Mouse (Mus musculus) left cerebral cortex, adult 2 months (tissue): ENCODE results near the gene 1110017D15Rik. TPM values are rescaled to one million over a fixed set of nuclear protein-coding genes. Genes with fewer than 3 reads are reported as not detected.
A peak's percentile ranks its signal among the peaks of the same experiment; 100 is the strongest.

Experiments used
- DNase-seq, 2 experiments: peaks; one replicate each; pipeline ENCODE4 v3.0.0; 2021 to 2022; ENCODE audit warnings: low spot score in 2 of 2, mixed read lengths in 1 of 2; ENCODE audit errors: extremely low spot score in 1 of 2
- H3K27ac ChIP-seq: fragments of 200-600 bp; 2 replicates; pipeline ENCODE4 v1.8.1; 2022
- H3K4me3 ChIP-seq: fragments of 200-600 bp; 2 replicates; pipeline ENCODE4 v1.8.1; 2022
- CTCF ChIP-seq: fragments of 200-600 bp; IDR thresholded peaks from 2 replicates; pipeline ENCODE4 v1.8.1; 2022; ENCODE audit warnings: antibody characterized with exemption, mild to moderate bottlenecking, moderate library complexity
- intact Hi-C: fragments of 180-260 bp; cut with DNase I; formaldehyde crosslinking; loops from one replicate; pipeline ENCODE4 v1.15.1; 2025
- total RNA-seq, 2 experiments: library from RNA; stranded (reverse); gene quantifications; 2 replicates each; pipeline ENCODE4 v1.2.3; 2021

1110017D15Rik gene
- total RNA-seq, 2 experiments from 2014 or later = 5.2 to 6.1 TPM

DNA sequence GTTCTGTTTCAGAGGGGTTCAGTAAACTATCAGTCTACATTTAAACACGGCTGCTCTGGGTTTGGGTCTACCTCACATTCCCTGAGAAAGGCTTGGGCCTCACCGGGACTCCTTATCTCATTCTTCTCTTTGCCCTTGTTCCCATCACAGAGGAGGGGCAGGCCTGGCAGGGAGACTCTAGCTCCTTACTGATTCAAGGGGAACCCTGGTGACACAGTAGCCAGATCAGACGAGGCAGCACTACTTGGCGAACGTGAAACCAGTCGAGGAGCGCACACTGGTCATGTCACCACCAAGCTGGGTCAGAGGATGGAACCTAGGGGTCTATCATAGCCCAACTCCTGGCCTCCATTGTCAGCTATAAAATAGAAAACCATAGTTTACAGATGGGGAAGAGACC is 9.1 kb downstream of the 1110017D15Rik start:
- Histone ChIP-seq H3K4me3 (no peak overlapping the region), H3K27ac (no peak overlapping the region)
- TF ChIP-seq CTCF = no peak
- no peak for DNase-seq
- intact Hi-C loops = no loop called here

DNA sequence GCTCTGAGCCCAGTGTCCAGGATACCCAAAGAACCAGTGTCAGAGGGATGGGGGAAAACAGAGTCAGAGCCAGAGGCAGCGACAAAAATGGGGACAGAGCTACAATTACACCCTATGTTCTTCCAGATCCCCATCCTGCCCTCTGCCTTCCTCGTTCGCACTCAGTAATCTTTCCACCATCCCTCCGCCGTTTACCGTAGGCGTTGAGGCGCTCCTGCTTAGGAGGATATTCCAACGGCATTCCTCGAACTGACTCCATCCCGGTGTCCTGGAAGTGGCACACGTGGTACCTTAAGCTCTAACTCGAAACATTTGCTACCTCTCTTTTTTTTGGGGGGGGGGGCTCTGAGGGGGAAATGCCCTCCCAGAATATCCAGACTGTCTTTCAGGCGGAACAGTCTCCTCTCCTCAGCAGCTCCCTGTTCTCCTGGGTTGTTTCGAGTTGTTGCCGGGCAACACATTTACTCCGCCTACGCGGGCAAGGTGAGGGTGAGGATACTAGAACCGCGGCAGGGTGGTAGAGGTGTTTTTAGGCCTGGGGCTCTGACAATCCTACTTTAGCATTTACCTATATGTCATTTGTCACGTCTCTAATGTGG is 9.7 kb downstream of the 1110017D15Rik start:
- no peak for TF ChIP-seq CTCF
- intact Hi-C loops = no loop called here
- Histone ChIP-seq H3K4me3 (peak overlapping the region; percentile 52), H3K27ac (peak overlapping the region; percentile 65)
- DNase-seq = no peak

DNA sequence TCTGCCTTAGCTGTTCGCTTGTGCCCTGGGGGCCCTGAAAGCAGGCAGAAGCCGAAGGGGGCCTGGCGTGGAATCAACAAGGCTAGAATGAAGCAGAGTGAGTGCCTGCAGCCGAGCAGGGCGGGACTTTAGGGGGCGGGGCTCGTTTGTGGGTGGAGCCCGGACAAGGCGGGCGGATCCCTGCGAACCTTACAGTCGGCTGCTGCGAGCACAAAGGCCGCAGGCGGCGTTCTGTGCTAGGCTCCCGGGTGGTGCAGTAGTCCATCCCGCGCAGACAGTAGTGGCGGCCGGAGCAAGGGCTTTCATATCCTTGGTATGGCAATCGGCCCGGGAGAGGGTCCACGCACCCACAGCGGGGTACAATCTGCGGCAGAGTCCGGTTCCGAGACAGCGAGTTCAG is 10.2 kb downstream of the 1110017D15Rik start:
- Histone ChIP-seq H3K4me3 (peak overlapping the region; percentile 52), H3K27ac (peak overlapping the region; percentile 65)
- intact Hi-C loops = loop anchor here (1.0 kb wide), 1 partner anchor 39 kb away; no protein-coding TSS in a partner anchor
- peak; percentile 82 to 86 for DNase-seq
- TF ChIP-seq CTCF = peak; percentile 14

DNA sequence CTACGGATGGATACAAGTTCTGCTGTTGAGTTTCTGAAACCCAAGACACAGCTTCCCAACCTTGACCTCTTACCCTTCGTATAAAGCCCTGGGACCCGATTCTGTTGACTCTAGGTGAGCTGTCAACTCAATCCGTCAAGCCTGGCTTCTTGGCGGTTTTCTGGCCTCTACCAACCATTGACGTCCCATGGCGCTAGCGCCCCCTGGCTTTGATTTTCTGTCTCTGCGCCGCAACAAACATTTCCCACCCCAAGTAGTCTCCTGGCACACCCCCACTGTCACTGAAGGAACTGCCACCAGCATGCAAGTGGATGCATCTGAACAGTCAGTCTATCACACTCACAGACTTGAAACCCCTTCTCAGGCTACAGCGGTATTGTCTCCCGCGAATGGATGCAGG is 11.0 kb downstream of the 1110017D15Rik start:
- peak; percentile 63 for TF ChIP-seq CTCF
- Histone ChIP-seq H3K27ac (peak overlapping the region; percentile 65; the same call in 1 of the 2 replicates), H3K4me3 (peak overlapping the region; percentile 52; the same call in 1 of the 2 replicates)
- intact Hi-C loops = loop anchor here (1.0 kb wide), 1 partner anchor 38 kb away; no protein-coding TSS in a partner anchor
- peak in 1 of 2 experiments; percentile 55 for DNase-seq

DNA sequence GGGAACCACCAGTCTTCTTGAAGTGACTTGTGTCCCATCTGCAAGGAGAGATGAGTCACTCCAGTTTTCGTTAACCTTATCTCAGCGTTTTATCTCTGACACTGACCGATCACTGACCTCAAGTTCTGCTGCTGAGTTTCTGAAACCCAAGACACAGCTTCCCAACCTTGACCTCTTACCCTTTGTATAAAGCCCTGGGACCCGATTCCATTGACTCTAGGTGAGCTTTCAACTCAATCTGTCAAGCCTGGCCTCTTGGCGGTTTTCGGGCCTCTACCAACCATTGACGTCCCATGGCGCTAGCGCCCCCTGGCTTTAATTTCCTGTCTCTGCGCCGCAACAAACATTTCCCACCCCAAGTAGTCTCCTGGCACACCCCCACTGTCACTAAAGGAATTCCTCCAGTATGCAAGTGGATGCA is 12.0 kb downstream of the 1110017D15Rik start:
- no peak overlapping the region for H3K27ac ChIP-seq
- TF ChIP-seq CTCF = peak; percentile 36
- intact Hi-C loops = no loop called here
- no peak for DNase-seq
- H3K4me3 ChIP-seq = no peak overlapping the region

DNA sequence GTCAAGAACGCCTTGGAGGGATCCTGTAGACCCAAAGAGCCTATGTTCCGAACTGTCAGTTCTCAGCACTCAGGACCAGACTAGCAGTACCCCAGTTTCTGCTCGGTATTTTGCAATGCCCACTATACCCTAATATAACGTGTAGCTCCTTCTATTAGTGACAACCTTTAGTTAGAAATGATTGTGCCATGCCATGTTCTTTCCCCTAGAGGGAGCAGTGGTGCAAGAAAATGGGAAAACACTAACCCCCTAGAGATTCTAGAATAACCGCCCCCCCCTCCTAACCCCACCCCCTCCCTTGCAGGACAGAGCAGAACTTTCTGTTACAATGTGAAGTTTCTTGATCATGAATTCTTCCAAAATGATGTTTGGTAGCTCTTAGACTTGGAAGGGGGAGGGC is 12.8 kb downstream of the 1110017D15Rik start:
- no peak overlapping the region for H3K27ac ChIP-seq
- intact Hi-C loops = no loop called here
- H3K4me3 ChIP-seq = no peak overlapping the region
- TF ChIP-seq CTCF = peak; percentile 43
- DNase-seq = no peak

DNA sequence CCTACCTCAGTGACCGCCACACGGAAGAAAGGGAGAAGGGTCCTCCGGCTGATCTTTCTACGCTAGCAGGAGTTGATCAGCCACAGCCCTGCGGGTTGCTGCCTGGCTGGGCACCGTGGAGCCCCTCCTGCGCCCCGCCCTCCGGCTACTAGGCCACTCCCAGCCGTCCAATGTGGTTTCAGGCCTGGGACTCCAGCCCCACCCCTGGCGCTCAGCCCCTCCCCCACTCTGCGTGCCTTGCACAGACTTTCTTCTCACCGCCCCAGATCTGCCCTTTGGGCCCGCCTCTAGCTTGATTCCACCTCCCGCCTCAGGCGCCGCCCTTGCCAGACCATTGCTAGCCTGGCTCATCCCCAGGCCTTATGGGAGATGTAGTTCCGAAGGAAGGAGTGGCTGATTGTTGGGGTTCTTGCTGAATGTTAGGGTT is 14.1 kb downstream of the 1110017D15Rik start, which contains the start of gene AI464131:
TSS of gene AI464131 (minus strand) at position 91 of the 427 bp plus-strand sequence.
- intact Hi-C loops = no loop called here
- DNase-seq = peak; percentile 90 to 93

DNA sequence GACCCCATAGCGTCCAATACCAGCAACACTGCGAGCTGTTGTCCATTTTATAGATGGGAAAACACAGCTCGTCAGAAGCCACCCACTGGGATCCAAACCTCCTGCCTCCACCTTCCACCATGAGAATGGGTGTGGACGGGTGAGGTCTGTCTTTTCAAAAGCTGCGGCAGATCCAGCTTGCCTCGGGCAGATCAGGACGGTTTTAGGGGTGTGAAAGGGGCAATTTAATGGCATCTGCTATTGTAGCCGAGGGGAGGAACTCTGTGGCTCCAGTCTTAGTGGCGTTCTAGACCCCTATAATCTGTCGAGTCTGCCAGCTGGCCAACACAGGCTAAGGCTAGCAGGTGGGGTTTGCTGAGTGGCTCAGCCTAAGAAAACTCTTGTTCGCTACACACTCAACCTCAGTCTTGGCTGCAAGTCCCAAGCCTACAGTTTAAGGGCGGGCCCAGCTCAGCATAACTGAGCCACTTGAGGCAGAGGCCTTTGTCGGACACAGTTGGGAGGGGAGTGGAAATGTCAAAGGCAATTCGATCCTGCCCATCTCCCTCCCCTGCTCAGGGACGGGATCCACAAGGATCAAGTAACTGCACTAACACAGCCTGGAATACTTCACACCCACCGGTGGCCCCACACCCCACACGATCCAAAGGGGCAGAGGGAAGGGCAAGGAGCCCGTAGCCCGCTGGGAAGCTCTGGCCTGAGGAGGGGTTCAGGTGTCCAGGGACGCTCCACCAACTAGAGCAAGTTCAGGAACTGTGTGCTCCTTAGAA is 14.8 kb downstream of the 1110017D15Rik start:
- Histone ChIP-seq H3K4me3 (peak overlapping the region; percentile 52), H3K27ac (peak overlapping the region; percentile 33; the same call in 1 of the 2 replicates)
- intact Hi-C loops = no loop called here
- TF ChIP-seq CTCF = no peak
- DNase-seq = no peak

More for the DNA sequence above, 14.1 kb downstream of the 1110017D15Rik start, which contains the start of gene AI464131:
- Histone ChIP-seq H3K4me3 (peak within 1 kb of the TSS; percentile 52), H3K27ac (peak within 1 kb of the TSS; percentile 33; the same call in 1 of the 2 replicates)
- TF ChIP-seq CTCF = no peak; the same call in 1 of the 2 replicates

DNA sequence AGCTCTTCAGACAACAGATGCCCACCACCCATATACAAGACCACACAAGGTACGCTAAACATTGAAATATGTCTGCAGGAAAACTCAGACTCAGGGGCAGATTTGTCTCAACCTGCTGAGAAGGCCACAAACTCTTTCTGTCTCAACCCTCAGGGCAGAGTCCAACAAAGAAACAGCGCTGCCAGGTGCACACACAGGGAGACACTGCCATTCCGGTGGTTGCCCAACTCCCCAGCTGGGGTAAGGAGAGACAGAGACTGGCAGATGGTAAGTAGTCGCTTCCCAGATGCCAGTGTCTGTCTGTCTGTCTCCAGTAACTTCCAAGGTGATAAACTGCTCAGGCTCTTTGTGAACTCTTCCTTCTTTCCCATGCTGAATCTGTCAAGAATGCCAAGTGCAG is 16.3 kb downstream of the 1110017D15Rik start:
- Histone ChIP-seq H3K4me3 (no peak overlapping the region), H3K27ac (no peak overlapping the region; the same call in 1 of the 2 replicates)
- no peak for DNase-seq
- no peak for TF ChIP-seq CTCF
- intact Hi-C loops = no loop called here

DNA sequence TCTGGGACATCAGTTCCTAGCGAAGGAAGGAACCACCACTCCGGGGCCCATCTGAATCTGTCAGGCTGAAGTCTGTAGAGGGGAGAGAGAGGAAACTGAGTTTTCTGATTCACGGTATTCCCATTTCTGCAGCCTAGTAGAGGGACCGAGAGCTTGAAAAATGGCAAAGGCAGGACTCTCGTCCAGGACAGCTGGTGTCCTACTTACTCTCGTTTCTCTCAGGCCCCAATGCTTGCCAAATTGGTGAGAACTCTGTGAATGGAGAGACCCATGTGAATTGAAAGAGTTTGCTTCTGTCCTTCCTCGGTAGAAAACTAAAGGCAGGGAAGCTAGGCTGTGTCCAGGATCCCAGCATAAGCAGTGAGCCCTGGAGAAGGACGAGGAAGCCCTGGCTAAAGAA is 17.5 kb downstream of the 1110017D15Rik start:
- Histone ChIP-seq H3K27ac (no peak overlapping the region; the same call in 1 of the 2 replicates), H3K4me3 (no peak overlapping the region)
- DNase-seq = no peak
- no peak for TF ChIP-seq CTCF
- intact Hi-C loops = loop anchor here (2.0 kb wide), 1 partner anchor 19 kb away; no protein-coding TSS in a partner anchor

DNA sequence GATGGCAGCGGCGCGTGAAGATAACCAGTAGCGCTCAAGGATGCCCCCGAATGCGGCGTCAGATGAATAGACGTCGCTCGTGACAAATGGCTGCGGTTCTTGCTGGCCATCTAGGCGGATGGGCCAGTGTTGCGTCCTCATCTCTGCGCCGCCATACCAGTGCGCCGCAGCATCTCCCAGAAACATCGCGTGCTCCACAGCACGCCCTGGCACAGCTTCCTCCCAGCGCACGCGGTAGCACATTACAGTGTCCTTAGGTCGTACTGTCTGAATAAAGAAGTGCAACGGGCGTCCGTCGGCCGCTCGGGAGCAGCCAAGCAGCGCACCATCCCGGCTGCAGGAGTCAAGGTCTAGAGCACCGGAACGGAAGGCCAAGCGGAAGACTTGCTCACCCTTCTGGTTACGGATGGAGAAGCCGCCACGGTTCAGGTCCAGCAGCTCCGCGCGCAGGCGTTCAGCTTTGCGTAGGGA is 18.2 kb downstream of the 1110017D15Rik start:
- intact Hi-C loops = loop anchor here (2.0 kb wide), 1 partner anchor 18 kb away; no protein-coding TSS in a partner anchor
- no peak for TF ChIP-seq CTCF
- DNase-seq = no peak
- Histone ChIP-seq H3K4me3 (no peak overlapping the region), H3K27ac (no peak overlapping the region; the same call in 1 of the 2 replicates)
